Mouse (Mus musculus) adrenal gland, adult 8-10 months (tissue): ENCODE measurements around the gene Gm20388. TPM values are rescaled to one million over a fixed set of nuclear protein-coding genes. Genes with fewer than 3 reads are reported as not detected.

ENCODE experiments used
- DNase-seq: peaks from one replicate; pipeline ENCODE4 v3.0.0; 2022
- total RNA-seq, 4 experiments: library from RNA; stranded (reverse); gene quantifications; 2 replicates each; pipeline ENCODE4 v1.2.4; 2022

Gene Gm20388
- total RNA-seq, 4 experiments from 2014 or later = 1.7 to 16.9 (median 5.8) TPM

DNA sequence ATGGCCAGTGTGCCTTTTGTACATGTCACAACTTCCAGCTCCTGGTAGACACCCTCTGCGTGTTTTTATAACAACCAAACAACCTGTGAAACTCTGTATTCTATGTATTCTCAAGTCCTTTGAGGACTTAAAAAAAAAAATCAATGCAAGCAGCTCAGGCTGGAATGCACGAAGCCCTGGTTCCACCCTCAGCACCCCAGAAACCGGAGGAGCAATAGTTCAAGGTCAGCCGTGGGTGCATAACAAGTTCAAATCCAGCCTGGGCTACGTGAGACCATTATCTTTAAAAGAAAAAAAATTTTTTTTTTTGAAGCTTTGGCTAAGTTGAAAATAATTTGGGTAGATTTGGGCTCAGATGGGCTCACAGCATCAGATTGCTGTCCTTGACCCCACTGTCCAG lies 353.2 kb downstream of the Gm20388 start:
- no peak for DNase-seq

DNA sequence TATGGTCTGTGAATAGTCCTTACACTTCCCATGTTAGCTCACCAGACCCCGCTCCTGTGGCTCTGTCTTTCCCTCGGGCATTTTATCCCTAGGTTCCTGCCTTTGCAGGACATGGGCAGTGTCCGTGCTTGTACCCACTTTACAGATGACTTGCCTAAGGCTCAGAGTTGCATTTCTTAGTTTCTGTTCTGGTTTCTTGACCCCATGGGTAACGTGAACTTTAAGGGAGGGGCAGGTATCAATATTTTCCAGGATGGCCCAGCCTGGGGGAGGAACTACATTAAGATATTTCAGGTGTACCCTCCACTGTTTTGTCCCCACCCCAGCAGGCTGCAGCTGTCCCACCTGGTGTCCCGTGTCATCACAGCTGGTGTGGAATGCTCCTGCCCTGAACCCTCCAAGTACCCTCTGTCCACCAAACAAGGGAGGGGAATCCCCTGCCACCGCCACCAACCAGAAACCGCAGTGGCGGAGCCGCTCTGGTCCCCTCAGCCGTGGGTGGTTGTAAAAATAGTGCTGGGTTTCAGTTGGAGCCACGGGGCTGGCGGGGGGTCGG lies 353.8 kb downstream of the Gm20388 start:
- no peak for DNase-seq

GRCm38 (mm10) chr8:120264944-120265453 lies 354.4 kb downstream of the Gm20388 start:
- peak; percentile 68 for DNase-seq

DNA sequence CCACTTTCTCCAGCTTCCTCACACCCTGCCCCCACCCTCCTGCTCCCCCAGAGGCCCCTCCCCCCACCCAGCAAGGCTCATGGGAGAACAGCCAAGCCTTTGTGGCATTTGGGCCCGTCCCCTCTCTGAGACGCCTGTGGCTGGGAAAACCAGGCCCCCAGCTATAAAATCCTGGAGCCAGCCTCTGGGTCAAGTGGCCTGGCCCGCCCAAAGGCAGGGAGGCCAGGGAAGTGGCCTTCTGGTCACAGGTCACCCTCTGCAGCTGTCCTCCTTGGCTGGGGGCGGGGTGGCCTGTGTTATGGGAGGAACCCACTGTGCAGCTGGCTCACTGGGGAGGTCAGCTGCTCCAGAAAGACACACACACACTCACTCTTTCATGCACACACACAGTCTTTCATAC lies 354.8 kb downstream of the Gm20388 start:
- peak; percentile 68 for DNase-seq

DNA sequence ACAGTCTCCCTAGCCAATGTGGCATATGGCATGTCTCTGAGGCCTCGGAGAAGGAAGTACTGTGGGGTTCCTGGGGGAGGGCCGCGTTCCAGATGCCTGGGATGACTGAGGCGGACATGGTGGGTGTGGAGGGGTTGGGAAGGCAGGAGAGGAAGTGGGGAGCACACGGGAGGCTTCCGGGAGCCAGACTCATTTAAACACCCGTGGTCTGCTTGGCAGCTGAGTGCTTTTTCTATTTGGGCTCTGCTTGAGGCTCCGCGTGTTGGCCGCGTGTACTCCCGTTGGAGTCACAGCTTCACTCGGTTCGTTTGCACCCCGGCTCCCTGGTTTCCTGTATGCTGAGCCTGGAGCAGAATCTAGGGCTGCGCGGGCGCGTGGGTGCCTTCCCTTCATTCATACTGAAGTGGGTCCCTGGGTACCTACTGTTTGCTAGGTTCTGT lies 357.9 kb downstream of the Gm20388 start:
- no peak for DNase-seq

GRCm38 (mm10) chr8:120270449-120270848 lies 359.8 kb downstream of the Gm20388 start:
- peak; percentile 88 for DNase-seq

DNA sequence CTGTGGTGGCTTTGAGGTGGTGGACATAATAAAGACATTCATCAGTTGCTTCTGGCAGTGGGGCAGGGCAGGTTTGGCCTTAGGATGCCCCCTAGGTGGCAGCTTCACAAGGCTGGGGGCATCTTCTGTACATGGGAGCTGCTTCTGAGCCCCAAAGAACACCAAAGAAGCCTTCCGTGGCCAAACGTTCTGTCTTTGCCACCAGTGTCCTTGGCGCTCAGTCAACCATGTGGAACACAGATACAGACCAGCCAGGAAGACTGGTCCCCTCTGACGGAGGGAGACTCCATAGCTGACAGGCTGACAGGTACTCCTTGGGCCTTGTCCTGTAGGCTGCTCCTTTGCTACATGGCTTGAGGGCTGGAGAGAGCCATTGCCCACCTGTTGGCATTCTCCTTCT lies 362.8 kb downstream of the Gm20388 start:
- no peak for DNase-seq

DNA sequence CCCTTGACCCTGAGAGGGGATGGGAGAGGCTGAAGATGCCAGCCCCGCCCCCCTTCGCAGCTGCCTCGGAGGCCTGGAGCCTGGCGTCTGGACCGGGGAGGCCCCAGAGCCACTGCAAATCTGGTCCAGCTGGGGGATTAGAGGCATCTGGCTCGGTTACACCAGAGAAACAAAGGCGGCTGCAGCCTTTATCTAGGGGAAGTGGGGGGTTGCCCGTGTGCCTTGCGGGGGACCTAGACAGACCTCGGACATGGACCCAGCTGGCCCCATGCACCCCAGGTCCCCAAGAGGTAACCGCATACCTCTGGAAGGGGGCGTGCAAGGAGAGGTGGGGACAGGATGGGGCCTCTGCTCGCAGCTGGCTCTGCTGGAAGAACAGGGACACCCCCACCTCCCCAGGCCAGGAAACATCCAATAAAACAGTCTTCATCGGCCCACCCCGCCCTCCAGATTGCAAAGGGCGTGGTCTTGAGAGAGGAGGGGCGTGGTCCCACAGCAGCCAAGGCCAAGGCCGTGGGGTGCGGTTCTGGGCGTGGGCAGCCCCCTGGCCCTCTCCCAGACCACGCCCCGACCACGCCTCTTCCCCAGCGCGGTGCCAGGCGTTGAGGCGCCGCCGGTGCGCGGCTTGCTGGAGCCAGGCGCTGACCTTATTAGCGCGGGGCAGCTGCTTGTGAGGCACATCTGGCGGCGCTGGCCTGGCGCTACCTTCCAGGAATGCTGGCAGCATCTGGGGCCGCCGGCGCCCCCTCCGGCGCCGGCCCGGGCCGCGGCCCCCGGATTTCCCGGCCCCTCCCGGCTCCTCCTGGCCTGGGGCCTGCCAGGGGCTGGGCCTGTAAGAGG lies 365.6 kb downstream of the Gm20388 start:
- peak; percentile 95 for DNase-seq

GRCm38 (mm10) chr8:120276891-120277426 lies 366.3 kb downstream of the Gm20388 start:
- DNase-seq = no peak

- no peak for DNase-seq
Measured at GRCm38 (mm10) chr8:120278009-120278408, 367.4 kb downstream of the Gm20388 start.

DNA sequence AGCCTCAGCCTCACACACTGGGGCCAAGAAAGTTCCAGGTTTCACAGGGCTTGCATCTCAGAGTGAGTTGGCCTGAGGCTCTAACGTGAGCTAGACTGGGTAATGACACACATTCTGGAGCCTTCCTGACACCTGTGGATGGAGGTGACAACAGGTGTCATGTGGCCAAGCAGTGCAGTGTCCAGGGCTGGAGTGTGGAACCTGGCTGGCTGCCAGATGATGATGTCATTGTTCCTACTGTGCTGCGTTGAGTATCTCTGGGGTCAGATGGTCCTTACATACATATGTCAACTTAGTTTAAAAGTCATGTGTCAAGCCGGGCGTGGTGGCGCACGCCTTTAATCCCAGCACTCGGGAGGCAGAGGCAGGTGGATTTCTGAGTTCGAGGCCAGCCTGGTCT lies 368.8 kb downstream of the Gm20388 start:
- DNase-seq = no peak

DNA sequence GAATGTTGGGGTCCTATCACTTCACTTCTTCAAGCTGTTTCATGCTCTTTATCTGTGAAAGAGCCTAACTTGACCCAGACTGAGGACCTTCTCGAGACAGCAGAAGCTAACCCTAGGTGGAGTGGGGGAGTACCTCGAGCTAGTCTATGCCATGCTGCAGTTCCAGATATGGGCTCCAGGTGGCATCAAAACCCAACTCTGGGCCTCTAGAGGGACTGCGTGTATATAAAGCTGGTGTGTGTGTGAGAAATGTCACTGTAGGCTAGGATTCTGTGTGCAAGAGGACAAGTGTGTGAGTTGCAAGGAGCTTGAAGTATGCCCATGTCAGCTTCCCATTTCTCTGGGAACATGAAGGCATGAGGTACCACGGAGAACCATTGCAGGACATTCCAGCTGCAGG lies 370.8 kb downstream of the Gm20388 start:
- DNase-seq = peak; percentile 59

DNA sequence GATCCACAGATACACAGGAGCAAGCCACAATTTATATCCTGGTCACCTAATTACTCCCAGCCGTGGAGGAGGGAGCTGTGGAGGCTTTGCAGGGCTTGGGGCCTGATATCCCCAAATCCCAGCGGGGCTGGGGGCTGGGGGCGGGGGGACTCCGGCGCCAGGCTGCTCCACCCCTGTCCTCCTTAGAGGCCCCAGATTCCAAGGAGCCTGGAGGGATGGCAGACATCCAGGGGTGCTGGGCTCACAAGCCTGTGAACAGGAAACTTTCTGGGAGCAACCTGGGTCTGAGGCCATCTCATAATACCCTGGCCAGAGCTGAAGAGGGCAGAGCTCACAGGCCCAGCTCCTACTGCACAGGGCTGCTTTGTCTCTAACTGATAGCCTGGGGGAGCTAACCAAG lies 371.8 kb downstream of the Gm20388 start:
- no peak for DNase-seq

DNA sequence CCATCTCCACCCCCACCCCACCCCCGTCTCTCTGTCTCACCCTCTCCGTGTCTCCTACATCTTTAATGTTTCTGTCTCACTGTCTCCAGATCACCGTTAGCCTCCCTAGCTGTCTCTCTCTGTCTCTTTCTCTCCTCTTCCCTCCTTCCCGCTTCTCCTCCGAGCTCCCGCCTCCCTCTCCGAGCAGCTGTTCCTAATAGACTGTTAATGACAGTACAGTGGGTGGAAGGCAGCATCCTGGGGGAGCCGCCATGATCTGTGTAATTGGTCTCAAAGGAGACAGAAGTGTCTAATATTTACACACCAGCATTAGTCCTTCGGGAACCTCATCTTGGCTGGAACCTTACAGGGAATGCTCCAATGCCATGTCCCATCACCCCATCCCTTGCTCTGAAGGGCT lies 373.6 kb downstream of the Gm20388 start:
- DNase-seq = no peak

DNA sequence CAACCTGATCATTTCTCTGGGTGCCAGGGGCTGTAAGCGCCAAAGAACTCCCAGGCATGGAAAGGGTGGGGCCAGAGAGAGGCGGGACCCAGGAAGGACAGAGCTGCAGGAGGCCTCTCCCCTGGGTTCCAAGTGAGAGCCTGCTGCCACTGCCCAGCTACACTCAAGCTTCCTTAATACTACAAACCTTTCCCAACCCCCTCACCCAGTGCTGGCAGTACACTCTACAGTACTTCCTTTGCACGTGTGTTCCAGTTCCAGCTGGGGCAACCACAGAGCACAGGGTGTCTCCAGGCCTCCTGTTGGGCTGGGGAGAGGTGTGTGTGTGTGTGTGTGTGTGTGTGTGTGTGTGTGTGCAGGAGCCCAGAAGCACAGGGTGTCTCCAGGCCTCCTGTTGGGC lies 374.4 kb downstream of the Gm20388 start:
- DNase-seq = no peak

- DNase-seq = no peak
Measured at GRCm38 (mm10) chr8:120285878-120286277, 375.2 kb downstream of the Gm20388 start.

GRCm38 (mm10) chr8:120288122-120288908 lies 377.7 kb downstream of the Gm20388 start:
- DNase-seq = no peak

DNA sequence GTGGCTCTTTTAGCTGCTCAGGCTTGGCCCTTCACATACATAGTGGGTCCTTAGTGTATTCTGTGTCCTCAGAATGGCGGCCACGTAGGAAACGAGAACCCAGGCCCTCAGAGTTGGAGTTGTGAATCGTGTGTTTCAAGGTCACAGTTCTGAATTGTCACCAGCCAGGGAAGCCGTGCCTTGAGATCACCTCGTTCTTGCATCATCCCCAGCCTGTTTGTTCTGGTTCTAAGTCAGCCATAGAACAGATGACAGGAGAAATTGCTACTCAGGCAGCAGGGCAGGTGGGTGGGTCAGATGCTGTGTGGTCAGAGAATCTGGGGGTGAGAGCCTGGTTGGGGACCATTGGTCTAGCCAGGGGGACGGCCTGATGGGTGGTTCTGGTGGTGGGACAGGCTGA lies 378.6 kb downstream of the Gm20388 start:
- no peak for DNase-seq

DNA sequence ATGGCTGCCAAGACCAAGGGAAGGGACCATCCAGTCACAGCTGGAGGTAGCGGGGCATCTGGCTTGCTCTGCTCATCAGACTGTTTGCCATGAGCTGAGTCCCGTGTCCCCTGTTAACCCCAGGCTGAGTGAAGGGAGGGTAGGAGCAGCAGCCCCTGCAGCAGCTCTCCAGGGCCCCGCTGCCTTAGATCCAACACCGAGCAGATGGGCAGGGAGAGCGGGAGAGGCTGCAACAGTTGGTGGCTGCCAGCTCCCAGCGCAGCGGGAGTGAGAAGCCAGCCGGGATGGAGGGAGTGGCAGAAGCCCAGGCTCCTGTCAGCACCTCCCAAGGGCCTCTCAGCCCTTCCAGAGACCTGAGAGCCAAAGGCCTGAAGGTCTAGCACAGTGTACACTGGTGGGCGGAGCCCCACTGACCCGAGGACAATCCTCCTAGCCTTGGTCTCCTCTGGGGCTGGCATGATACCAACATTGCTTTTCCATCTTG lies 379.1 kb downstream of the Gm20388 start:
- peak; percentile 66 for DNase-seq

DNA sequence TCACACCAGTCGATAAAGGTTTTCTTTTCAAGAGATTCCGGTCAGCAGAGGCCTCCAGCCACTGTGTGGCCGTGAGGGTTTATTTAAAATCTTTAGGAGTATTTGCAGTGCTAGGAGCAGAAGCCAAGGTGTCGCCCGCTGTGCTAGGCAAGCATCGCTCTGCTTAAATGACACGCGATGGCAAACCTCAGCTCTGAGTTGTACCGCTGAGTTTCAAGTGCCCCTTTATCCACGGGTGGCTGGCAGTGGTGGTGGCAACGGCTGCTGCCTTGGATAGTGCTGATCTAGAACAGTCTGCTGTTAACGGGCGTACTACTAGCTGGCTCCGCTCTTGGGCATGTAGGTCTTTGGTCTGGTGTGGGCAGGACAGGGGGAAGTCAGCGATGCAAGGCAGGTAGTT lies 380.0 kb downstream of the Gm20388 start:
- no peak for DNase-seq

GRCm38 (mm10) chr8:120291650-120292049 lies 381.0 kb downstream of the Gm20388 start:
- DNase-seq = no peak

GRCm38 (mm10) chr8:120292316-120293107 lies 381.9 kb downstream of the Gm20388 start:
- no peak for DNase-seq
